Mouse (Mus musculus): ENCODE results near the gene Slc5a4a. TPM values are rescaled to one million over a fixed set of nuclear protein-coding genes. Genes with fewer than 3 reads are reported as not detected.

Slc5a4a gene
- polyA plus RNA-seq (2015; fragmentation: Nextera tagmentation; extraction: Ambion mirVana), result not detected in 2 replicates

DNA sequence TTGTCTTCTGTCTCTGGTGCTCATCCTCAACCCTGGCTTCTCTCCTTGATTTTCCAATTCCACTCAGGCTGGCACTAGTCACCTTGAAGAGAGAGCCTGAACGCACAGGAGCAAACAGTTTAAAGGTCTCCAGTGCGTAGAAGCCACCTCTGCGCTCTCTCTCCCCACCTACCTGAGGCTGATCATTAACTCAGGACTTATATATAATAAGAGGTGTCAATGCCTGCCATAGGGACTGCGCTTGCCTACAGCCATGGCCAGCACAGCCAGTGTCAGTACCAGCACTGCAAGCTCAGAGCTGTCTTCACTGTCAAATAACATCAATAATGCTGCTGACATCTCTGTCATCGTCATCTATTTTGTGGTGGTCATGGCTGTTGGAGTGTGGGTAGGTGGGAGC lies at the start of gene Slc5a4a:
Gene Slc5a4a, plus strand, starts transcription at position 174 of the 400 bp plus-strand sequence.
- Histone ChIP-seq H3K36me3 (replicated peaks; ENCODE audit: insufficient read depth, low read length) (no peaks in the 10 kb centered on the region), H3K4me2 (ENCODE audit: low read depth, low read length) (no peak within 1 kb of the TSS), H3K4me3 (ENCODE audit: low read depth, low read length) (no peak within 1 kb of the TSS), H3K27ac (ENCODE audit: low read depth) (no peak within 1 kb of the TSS), H3K9ac (replicated peaks) (no peak within 1 kb of the TSS), H3K4me1 (ENCODE audit: insufficient read depth) (no peaks in the 10 kb centered on the region; the same call in 1 of the 2 replicates), H3K9me3 (ENCODE audit: low read length) (no peaks in the 10 kb centered on the region), H3K27me3 (ENCODE audit: insufficient read depth, low read length) (no peaks in the 10 kb centered on the region)
- ATAC-seq, result no peak
- no peak for TF ChIP-seq EP300 (IDR thresholded peaks at IDR 0.05; ENCODE audit: low read depth)
- TF ChIP-seq CTCF (IDR thresholded peaks at IDR 0.05; ENCODE audit: low read depth), result no peak
- no peak for DNase-seq
- 66% methylated on average over 5 of the region's 5 CpGs for WGBS (ENCODE audit: insufficient replicate concordance)

DNA sequence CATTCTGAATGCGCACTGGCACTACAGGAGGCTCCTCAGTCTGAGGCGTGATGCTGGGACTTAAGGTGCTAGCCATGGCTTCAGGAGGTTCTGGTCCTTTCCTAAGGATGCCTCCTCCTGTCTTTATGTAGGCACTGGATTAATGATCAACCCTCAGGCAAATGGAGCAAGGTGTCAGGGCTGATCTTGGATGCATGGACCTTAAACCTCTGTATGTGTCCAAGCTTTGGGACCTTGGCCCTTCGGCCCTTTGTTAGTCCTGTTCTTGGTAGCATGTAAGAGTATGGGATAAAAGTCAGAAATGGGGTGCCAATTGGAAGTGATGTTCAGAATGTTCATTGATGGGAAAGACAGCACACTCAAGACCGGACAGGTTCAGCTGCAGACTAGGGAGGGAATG lies 36.4 kb upstream of the Slc5a4a start, which contains the start of gene Slc5a4b:
Gene Slc5a4b, minus strand, starts transcription at position 101 of the 400 bp plus-strand sequence.
- H3K36me3 ChIP-seq (replicated peaks; ENCODE audit: insufficient read depth, low read length), result no peaks in the 10 kb centered on the region
- DNase-seq (no peak), ATAC-seq (no peak)
- no peaks in the 10 kb centered on the region for H3K9me3 ChIP-seq (ENCODE audit: low read length)
- no peak within 1 kb of the TSS for H3K27ac ChIP-seq (ENCODE audit: low read depth)
- 81% methylated on average over 4 of the region's 4 CpGs for WGBS (ENCODE audit: insufficient replicate concordance)
- no peaks in the 10 kb centered on the region for H3K27me3 ChIP-seq (ENCODE audit: insufficient read depth, low read length)
- no peak within 1 kb of the TSS for H3K4me3 ChIP-seq (ENCODE audit: low read depth, low read length)
- H3K4me1 ChIP-seq (ENCODE audit: insufficient read depth), result peaks cover 3% of the 10 kb centered on the region; the same call in 1 of the 2 replicates
- H3K9ac ChIP-seq (replicated peaks), result no peak within 1 kb of the TSS
- no peak for TF ChIP-seq EP300 (IDR thresholded peaks at IDR 0.05; ENCODE audit: low read depth)
- no peak for TF ChIP-seq CTCF (IDR thresholded peaks at IDR 0.05; ENCODE audit: low read depth)
- H3K4me2 ChIP-seq (ENCODE audit: low read depth, low read length), result no peak within 1 kb of the TSS

DNA sequence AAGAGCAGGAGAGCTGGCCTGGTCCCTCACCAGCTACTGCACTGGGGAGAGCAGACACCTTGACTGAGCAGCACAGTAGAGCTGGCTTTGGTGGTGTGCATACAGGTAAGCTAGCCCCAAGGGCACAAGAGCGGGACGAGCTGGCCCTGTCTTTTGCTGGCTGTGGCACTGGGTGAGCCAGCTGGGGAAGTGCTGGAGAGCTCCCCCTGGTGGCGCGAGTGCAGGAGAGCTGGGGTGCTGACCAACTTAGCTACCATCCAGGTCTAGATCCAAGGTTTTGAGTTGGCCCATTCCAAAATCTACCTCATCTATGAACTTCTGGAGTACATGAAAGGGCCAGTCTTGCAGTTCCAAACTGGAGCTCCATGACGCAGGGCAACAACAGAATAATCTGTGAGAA lies 29.3 kb upstream of the Slc5a4a start:
- H3K27ac ChIP-seq (ENCODE audit: low read depth), result no peak overlapping the region
- H3K27me3 ChIP-seq (ENCODE audit: insufficient read depth, low read length), result no peaks in the 10 kb centered on the region
- H3K36me3 ChIP-seq (replicated peaks; ENCODE audit: insufficient read depth, low read length), result no peaks in the 10 kb centered on the region
- DNase-seq (peak; percentile 83), ATAC-seq (peak; percentile 67)
- H3K4me3 ChIP-seq (ENCODE audit: low read depth, low read length), result no peak overlapping the region
- WGBS (ENCODE audit: insufficient replicate concordance), result 24% methylated on average over 5 of the region's 5 CpGs
- H3K9me3 ChIP-seq (ENCODE audit: low read length), result no peaks in the 10 kb centered on the region
- H3K4me1 ChIP-seq (ENCODE audit: insufficient read depth), result peaks cover 4% of the 10 kb centered on the region
- no peak for TF ChIP-seq EP300 (IDR thresholded peaks at IDR 0.05; ENCODE audit: low read depth)
- TF ChIP-seq CTCF (IDR thresholded peaks at IDR 0.05; ENCODE audit: low read depth), result peak; percentile 84
- H3K9ac ChIP-seq (replicated peaks), result no peak overlapping the region
- H3K4me2 ChIP-seq (ENCODE audit: low read depth, low read length), result no peak overlapping the region

DNA sequence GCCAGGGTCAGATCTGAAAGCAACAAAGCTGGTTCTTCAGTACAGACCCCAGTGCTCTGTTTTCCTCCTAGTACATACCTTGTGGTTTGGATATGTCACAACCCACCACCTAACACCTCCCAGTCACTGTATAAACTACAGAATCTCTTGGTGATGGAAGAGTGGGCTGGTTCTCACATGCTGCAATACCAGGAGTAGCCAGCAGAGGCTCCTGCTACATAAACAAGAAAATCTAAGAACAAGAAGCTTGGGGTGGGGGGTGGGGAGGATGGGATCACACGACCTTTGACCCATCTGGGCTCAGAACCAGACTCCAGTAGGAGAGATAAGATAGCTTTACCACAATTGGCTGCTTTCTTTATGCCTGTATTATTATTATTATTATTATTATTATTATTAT lies 28.5 kb upstream of the Slc5a4a start:
- peaks cover 4% of the 10 kb centered on the region for H3K4me1 ChIP-seq (ENCODE audit: insufficient read depth)
- H3K36me3 ChIP-seq (replicated peaks; ENCODE audit: insufficient read depth, low read length), result no peaks in the 10 kb centered on the region
- no peaks in the 10 kb centered on the region for H3K27me3 ChIP-seq (ENCODE audit: insufficient read depth, low read length)
- TF ChIP-seq CTCF (IDR thresholded peaks at IDR 0.05; ENCODE audit: low read depth) (peak; percentile 54), EP300 (IDR thresholded peaks at IDR 0.05; ENCODE audit: low read depth) (no peak)
- ATAC-seq, result no peak
- no peak overlapping the region for H3K27ac ChIP-seq (ENCODE audit: low read depth)
- no peak overlapping the region for H3K4me2 ChIP-seq (ENCODE audit: low read depth, low read length)
- DNase-seq, result peak; percentile 62
- 4% methylated on average over 1 of the region's 1 CpGs for WGBS (ENCODE audit: insufficient replicate concordance)
- H3K9me3 ChIP-seq (ENCODE audit: low read length), result no peaks in the 10 kb centered on the region
- H3K9ac ChIP-seq (replicated peaks), result no peak overlapping the region
- H3K4me3 ChIP-seq (ENCODE audit: low read depth, low read length), result no peak overlapping the region

DNA sequence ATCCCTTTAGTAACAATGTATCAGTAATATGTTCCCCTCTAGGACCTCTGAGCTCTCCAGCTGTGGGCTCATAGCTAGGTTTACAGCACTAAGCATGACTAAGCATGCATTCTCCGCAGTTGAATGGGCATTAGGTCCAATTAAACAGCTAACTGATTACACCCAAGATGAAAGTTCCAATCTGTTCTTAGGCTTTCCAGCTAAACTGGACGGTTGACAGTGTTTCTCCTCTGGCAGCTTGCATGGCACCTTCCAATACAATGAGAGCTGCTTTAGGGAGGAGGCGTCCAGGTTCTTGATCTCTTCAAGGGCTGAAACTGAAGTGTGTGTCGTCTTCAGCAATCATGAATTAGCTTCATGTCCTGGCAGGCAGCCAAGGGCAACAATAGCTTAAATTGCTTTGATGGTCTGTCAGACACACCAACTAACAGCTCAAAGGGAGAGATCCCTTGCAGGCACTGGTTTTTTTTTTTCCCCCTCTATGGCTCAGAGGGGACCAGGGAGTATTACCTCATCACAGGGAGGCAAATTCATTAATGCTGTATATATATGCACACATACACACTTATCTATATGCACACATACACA lies 27.0 kb upstream of the Slc5a4a start:
- H3K4me1 ChIP-seq (ENCODE audit: insufficient read depth), result peaks cover 4% of the 10 kb centered on the region
- ATAC-seq, result no peak
- H3K36me3 ChIP-seq (replicated peaks; ENCODE audit: insufficient read depth, low read length), result no peaks in the 10 kb centered on the region
- H3K27ac ChIP-seq (ENCODE audit: low read depth), result no peak overlapping the region
- H3K9me3 ChIP-seq (ENCODE audit: low read length), result no peaks in the 10 kb centered on the region
- 55% methylated on average over 4 of the region's 4 CpGs for WGBS (ENCODE audit: insufficient replicate concordance)
- no peak overlapping the region for H3K4me2 ChIP-seq (ENCODE audit: low read depth, low read length)
- no peak overlapping the region for H3K9ac ChIP-seq (replicated peaks)
- no peak for DNase-seq
- H3K4me3 ChIP-seq (ENCODE audit: low read depth, low read length), result no peak overlapping the region
- TF ChIP-seq CTCF (IDR thresholded peaks at IDR 0.05; ENCODE audit: low read depth), result no peak
- TF ChIP-seq EP300 (IDR thresholded peaks at IDR 0.05; ENCODE audit: low read depth), result no peak
- no peaks in the 10 kb centered on the region for H3K27me3 ChIP-seq (ENCODE audit: insufficient read depth, low read length)

DNA sequence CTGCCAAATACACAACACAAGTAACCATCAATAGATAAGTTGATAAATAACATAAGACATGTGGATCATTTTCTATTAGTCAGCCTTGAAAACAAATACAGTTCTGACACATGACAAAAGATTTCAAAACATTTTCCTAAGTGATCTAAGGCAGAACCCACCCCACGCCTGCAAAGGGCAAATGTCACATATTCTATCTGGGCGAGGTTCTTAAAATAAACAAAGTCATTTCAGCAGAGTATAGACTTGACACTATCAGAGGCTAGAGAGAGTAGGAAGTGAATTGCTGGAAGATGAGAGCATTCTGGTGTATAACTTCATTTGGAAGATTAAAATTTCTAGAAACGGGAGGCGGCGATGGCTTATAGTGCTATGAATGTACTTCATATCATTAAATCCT lies 25.8 kb upstream of the Slc5a4a start:
- TF ChIP-seq EP300 (IDR thresholded peaks at IDR 0.05; ENCODE audit: low read depth) (no peak), CTCF (IDR thresholded peaks at IDR 0.05; ENCODE audit: low read depth) (no peak)
- Histone ChIP-seq H3K27me3 (ENCODE audit: insufficient read depth, low read length) (no peaks in the 10 kb centered on the region), H3K36me3 (replicated peaks; ENCODE audit: insufficient read depth, low read length) (no peaks in the 10 kb centered on the region), H3K4me1 (ENCODE audit: insufficient read depth) (peaks cover 4% of the 10 kb centered on the region), H3K9ac (replicated peaks) (no peak overlapping the region), H3K9me3 (ENCODE audit: low read length) (no peaks in the 10 kb centered on the region), H3K4me2 (ENCODE audit: low read depth, low read length) (no peak overlapping the region), H3K4me3 (ENCODE audit: low read depth, low read length) (no peak overlapping the region), H3K27ac (ENCODE audit: low read depth) (no peak overlapping the region)
- WGBS (ENCODE audit: insufficient replicate concordance), result 68% methylated on average over 5 of the region's 5 CpGs
- DNase-seq (no peak), ATAC-seq (no peak)
